Mouse (Mus musculus) C2C12 (cell line): ENCODE data around the gene Ache.

Source experiments
- CTCF ChIP-seq: IDR thresholded peaks from one replicate; pipeline ENCODE4 v1.5.1; 2011; ENCODE audit not compliant: control insufficient read depth, insufficient read depth, insufficient read length
- MAX ChIP-seq: IDR thresholded peaks from one replicate; pipeline ENCODE4 v1.6.1; 2011; ENCODE audit warnings: mild to moderate bottlenecking, control low read depth
- USF1 ChIP-seq: IDR thresholded peaks from one replicate; pipeline ENCODE4 v1.6.1; 2011; ENCODE audit warnings: low read depth, mild to moderate bottlenecking, control low read depth, moderate library complexity

GRCm38 (mm10) chr5:137297126-137297525 is 9.8 kb downstream of the Ache start:
- TF ChIP-seq MAX (no peak), USF1 (no peak), CTCF (no peak)
